Mouse (Mus musculus) heart, adult 2 months (tissue): Measurements from ENCODE around the gene Ube2e3.

ENCODE experiments used
- CTCF ChIP-seq: fragments of 200-600 bp; IDR thresholded peaks from 2 replicates; pipeline ENCODE4 v1.8.1; 2022; ENCODE audit warnings: antibody characterized with exemption, mild to moderate bottlenecking, moderate library complexity
- EP300 ChIP-seq: fragments of 200-500 bp; IDR thresholded peaks from 2 replicates; pipeline ENCODE4 v1.6.1; 2011; ENCODE audit warnings: low read depth, low read length, control low read depth; ENCODE audit not compliant: insufficient read depth

DNA sequence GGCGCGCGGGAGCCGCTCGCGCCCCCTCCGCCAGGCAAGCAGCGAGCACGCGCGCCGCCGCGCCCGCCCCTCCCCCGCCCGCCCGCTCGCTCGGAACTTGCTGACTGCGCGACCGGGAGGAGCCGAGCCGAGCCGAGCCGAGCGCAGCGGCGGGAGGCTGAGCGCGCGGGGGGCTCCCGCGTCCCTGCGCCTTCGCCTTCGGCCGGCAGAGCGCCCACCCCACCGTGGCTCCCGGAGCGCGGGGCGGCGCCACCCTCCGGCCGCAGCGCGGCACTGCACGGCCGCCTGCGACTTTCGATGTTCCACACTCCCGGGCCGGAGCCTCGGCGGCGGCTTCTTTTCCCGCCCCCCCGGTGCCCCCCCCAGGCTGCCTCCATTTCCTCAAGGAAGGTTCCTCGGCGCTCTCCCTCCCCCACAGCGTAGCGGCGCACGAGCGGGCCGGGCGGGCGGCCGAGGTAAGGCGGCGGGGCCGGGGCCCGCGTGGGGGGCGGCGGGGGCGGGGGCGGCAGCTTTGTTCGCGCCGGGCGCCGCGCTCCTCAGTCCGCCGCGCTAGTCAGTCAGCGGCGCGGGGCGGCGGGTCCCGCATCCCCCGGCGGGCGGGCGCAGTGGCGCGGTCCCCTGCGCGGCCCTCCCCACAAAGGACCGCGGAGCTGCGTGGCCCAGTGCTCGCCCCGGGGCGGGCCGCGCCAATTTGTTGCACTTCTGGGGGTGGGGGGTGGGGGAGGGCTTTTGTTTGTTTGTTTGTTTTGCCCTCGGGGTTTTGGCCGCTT, 1.2 kb downstream of the Ube2e3 start:
- TF ChIP-seq EP300 (no peak), CTCF (peak; percentile 79)
